Comparison of ENCODE assay signal across 8 mouse cellular contexts in genomic region chr2:94241301-94242050, GRCm38 (mm10).
DNase-seq lines count a peak whose midpoint lies in the region; ATAC-seq and TF ChIP-seq lines count a peak whose summit lies in the region.

No protein-coding gene starts in this region.

- in situ Hi-C loops in Patski (cut with MboI; ENCODE audit: low pct_unique_long_range_greater_than_20kb): loop anchor here (10.0 kb wide), 1 partner anchor 177 kb away; no protein-coding TSS in a partner anchor

- no peak overlapping the region for H3K27ac ChIP-seq in heart, adult 2 months
- H3K27ac ChIP-seq in embryonic facial prominence, embryonic 11.5 days (replicated peaks; ENCODE audit: low read depth, low read length): no peak overlapping the region
- H3K27ac ChIP-seq in intestine, embryonic 15.5 days: no peak overlapping the region
- no peak overlapping the region for H3K27ac ChIP-seq in midbrain, embryonic 12.5 days (replicated peaks)

- TF ChIP-seq CTCF in heart, adult 2 months (IDR thresholded peaks at IDR 0.05): no peak
- TF ChIP-seq CTCF in Patski (IDR thresholded peaks at IDR 0.05): no peak

- H3K36me3 ChIP-seq in heart, adult 2 months (ENCODE audit: control insufficient read depth, insufficient read depth, low read length): no peaks in the 10 kb centered on the region
- no peaks in the 10 kb centered on the region for H3K36me3 ChIP-seq in embryonic facial prominence, embryonic 11.5 days (replicated peaks; ENCODE audit: control insufficient read depth, insufficient read depth, low read depth, low read length)
- H3K36me3 ChIP-seq in intestine, embryonic 15.5 days: no peaks in the 10 kb centered on the region
- H3K36me3 ChIP-seq in midbrain, embryonic 12.5 days: no peaks in the 10 kb centered on the region

- POLR2A ChIA-PET in Patski (lab: Charles Lee): interaction anchor here (0.7 kb wide), 1 partner anchor 13 kb away, joined by 3 read pairs; no protein-coding TSS in a partner anchor

- intact Hi-C loops in heart, adult 2 months (cut with DNase I): loop anchor here (5.0 kb wide), 1 partner anchor 204 kb away; no protein-coding TSS in a partner anchor

- no peaks in the 10 kb centered on the region for H3K4me1 ChIP-seq in heart, adult 2 months (ENCODE audit: control insufficient read depth, insufficient read depth, low read length)
- H3K4me1 ChIP-seq in embryonic facial prominence, embryonic 11.5 days (ENCODE audit: control insufficient read depth, insufficient read depth, low read length): peaks cover 8% of the 10 kb centered on the region
- H3K4me1 ChIP-seq in intestine, embryonic 15.5 days (replicated peaks): 0 out of 2 replicates have a peak, but pooled peaks cover 16% of the 10 kb centered on the region
- peaks cover 51% of the 10 kb centered on the region for H3K4me1 ChIP-seq in midbrain, embryonic 12.5 days

- H3K79me2 ChIP-seq in heart, adult 2 months (replicated peaks; ENCODE audit: control insufficient read depth, insufficient read depth, low read length): no peaks in the 10 kb centered on the region

- H3K9ac ChIP-seq in heart, adult 2 months (ENCODE audit: low read depth, low read length): no peak overlapping the region
- no peak overlapping the region for H3K9ac ChIP-seq in embryonic facial prominence, embryonic 11.5 days (replicated peaks; ENCODE audit: low read length)
- peak overlapping the region; percentile 0; the same call in 1 of the 2 replicates for H3K9ac ChIP-seq in intestine, embryonic 15.5 days
- peak overlapping the region; percentile 31; the same call in 1 of the 2 replicates for H3K9ac ChIP-seq in midbrain, embryonic 12.5 days (replicated peaks)

- WGBS in heart, adult 2 months: under 1% methylated on average over 55 of the region's 55 CpGs
- under 1% methylated on average over 49 of the region's 55 CpGs for WGBS in embryonic facial prominence, embryonic 11.5 days
- under 1% methylated on average over 55 of the region's 55 CpGs for WGBS in intestine, embryonic 15.5 days
- 1% methylated on average over 35 of the region's 55 CpGs for WGBS in midbrain, embryonic 12.5 days

- H3K9me3 ChIP-seq in embryonic facial prominence, embryonic 11.5 days (replicated peaks; ENCODE audit: control insufficient read depth, low read length): no peaks in the 10 kb centered on the region
- H3K9me3 ChIP-seq in intestine, embryonic 15.5 days: no peaks in the 10 kb centered on the region
- H3K9me3 ChIP-seq in midbrain, embryonic 12.5 days: no peaks in the 10 kb centered on the region

- TF ChIP-seq EP300 in heart, adult 2 months (IDR thresholded peaks at IDR 0.05; ENCODE audit: insufficient read depth, low read depth, low read length): no peak

- peak overlapping the region; percentile 70 for H3K4me2 ChIP-seq in embryonic facial prominence, embryonic 11.5 days (ENCODE audit: low read depth, low read length)
- H3K4me2 ChIP-seq in intestine, embryonic 15.5 days (replicated peaks): peak overlapping the region; percentile 63
- peak overlapping the region; percentile 80 for H3K4me2 ChIP-seq in midbrain, embryonic 12.5 days (replicated peaks)

- H3K27me3 ChIP-seq in heart, adult 2 months (ENCODE audit: control insufficient read depth, insufficient read depth, low read length): peaks cover 25% of the 10 kb centered on the region
- peaks cover 47% of the 10 kb centered on the region for H3K27me3 ChIP-seq in Patski
- H3K27me3 ChIP-seq in embryonic facial prominence, embryonic 11.5 days (ENCODE audit: control insufficient read depth, insufficient read depth, low read length): peaks cover 72% of the 10 kb centered on the region
- peaks cover 85% of the 10 kb centered on the region for H3K27me3 ChIP-seq in intestine, embryonic 15.5 days (replicated peaks)
- H3K27me3 ChIP-seq in midbrain, embryonic 12.5 days: peaks cover 91% of the 10 kb centered on the region

- peak; percentile 8 for ATAC-seq in Patski
- ATAC-seq in embryonic facial prominence, embryonic 11.5 days (replicated peaks; ENCODE audit: insufficient number of reproducible peaks, low FRiP score, low TSS enrichment, low read depth): 0 out of 2 replicates have a peak, but pooled peaks have one; percentile 4
- ATAC-seq in intestine, embryonic 15.5 days: no peak
- 0 out of 2 replicates have a peak, but pooled peaks have one; percentile 12 for ATAC-seq in midbrain, embryonic 12.5 days (ENCODE audit: low FRiP score, low read depth)

- no peak for TF ChIP-seq POLR2A in heart, adult 2 months (IDR thresholded peaks at IDR 0.05; ENCODE audit: insufficient read depth, low read depth, low read length)

- CTCF ChIA-PET in Patski (lab: Charles Lee): interaction anchor here (0.7 to 1.8 kb wide), 3 partner anchors 9 to 186 kb away, joined by 3 to 5 read pairs (median 3); no protein-coding TSS in a partner anchor

- DNase-seq in heart, adult 2 months: no peak
- DNase-seq in heart, postnatal 4 days: no peak
- DNase-seq in Patski (ENCODE audit: low read depth, low spot score): no peak
- DNase-seq in embryonic facial prominence, embryonic 11.5 days (ENCODE audit: low spot score): peak; percentile 45
- DNase-seq in spleen, postnatal 4 days (ENCODE audit: low spot score in 2 of 2): no peak
- no peak for DNase-seq in spleen, postnatal 36 days (ENCODE audit: low spot score in 2 of 2)

- H3K4me3 ChIP-seq in heart, adult 2 months: peak overlapping the region; percentile 8; the same call in 1 of the 2 replicates
- H3K4me3 ChIP-seq in embryonic facial prominence, embryonic 11.5 days (ENCODE audit: low read depth, low read length): peak overlapping the region; percentile 30
- H3K4me3 ChIP-seq in intestine, embryonic 15.5 days (replicated peaks): peak overlapping the region; percentile 27
- H3K4me3 ChIP-seq in midbrain, embryonic 12.5 days: peak overlapping the region; percentile 46

Comparison
In these comparisons a context has a peak if more than half of its experiments do, and no peak if none do; other contexts are left out.
1. H3K9ac ChIP-seq: peak in intestine, embryonic 15.5 days (single experiment) and midbrain, embryonic 12.5 days (single experiment); none in heart, adult 2 months (single experiment) and embryonic facial prominence, embryonic 11.5 days (single experiment).
2. Peak in every context shown above with its lines, with median percentiles within 50 percentile points of each other: H3K4me3 ChIP-seq and H3K4me2 ChIP-seq.